8 mouse cellular contexts compared by ENCODE assay signal in the genomic region with DNA sequence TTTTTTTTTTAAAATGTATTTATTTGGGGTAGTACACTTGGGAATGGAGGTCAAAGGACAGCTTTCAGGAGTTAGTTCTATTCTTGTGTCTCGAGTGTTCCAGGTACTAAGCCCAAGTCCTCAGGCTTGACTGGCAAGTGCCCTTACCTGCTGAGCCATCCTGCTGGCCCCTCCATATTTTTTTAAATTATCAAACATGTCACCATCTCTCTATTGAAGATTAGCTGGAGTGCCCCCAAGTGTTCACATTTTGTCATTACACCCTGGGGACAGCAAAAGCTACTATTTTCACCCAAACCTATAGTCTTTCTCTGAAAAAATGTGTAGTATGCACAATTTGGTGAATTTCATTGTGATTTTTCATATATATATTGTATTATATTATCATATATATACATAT. TPM values are rescaled to one million over a fixed set of nuclear protein-coding genes. Genes with fewer than 3 reads are reported as not detected.
DNase-seq lines count a peak whose midpoint lies in the region; ATAC-seq and TF ChIP-seq lines count a peak whose summit lies in the region.
"Had no signal": no experiment of that assay in that cellular context is flagged by ENCODE, and none has a peak within 500 bp of the region (broad histone marks: within the 10 kb centered on the region; RNA-seq: fewer than 3 reads in every experiment).

No protein-coding gene starts in this region.

- H3K4me1 ChIP-seq in kidney, adult 2 months (ENCODE audit: control insufficient read depth, insufficient read depth, low read length) = peaks cover 27% of the 10 kb centered on the region
- 0 out of 2 replicates have a peak, but pooled peaks cover 4% of the 10 kb centered on the region for H3K4me1 ChIP-seq in kidney, embryonic 14.5 days (ENCODE audit: control insufficient read depth, insufficient read depth, low read length)

- TF ChIP-seq POLR2A in kidney, adult 2 months (IDR thresholded peaks at IDR 0.05; ENCODE audit: low read depth, low read length) = no peak

- H3K9me3 ChIP-seq in kidney, embryonic 14.5 days (ENCODE audit: control insufficient read depth, low read length) = no peaks in the 10 kb centered on the region
- H3K9me3 ChIP-seq: heart, embryonic 12.5 days had no signal

- no peak for TF ChIP-seq CTCF in kidney, adult 2 months (conservative IDR thresholded peaks at IDR 0.05; ENCODE audit: insufficient read depth, insufficient read length, low read depth, low read length)

- WGBS in kidney, adult 2 months = 61% methylated on average over 1 of the region's 1 CpGs
- 75% methylated on average over 1 of the region's 1 CpGs for WGBS in kidney, embryonic 14.5 days

- H3K4me2 ChIP-seq in kidney, embryonic 14.5 days (replicated peaks; ENCODE audit: low read depth, low read length) = no peak overlapping the region
- H3K4me2 ChIP-seq: heart, embryonic 12.5 days had no signal

- H3K27ac ChIP-seq in kidney, adult 2 months (ENCODE audit: insufficient read depth, low read depth, low read length) = no peak overlapping the region
- no peak overlapping the region for H3K27ac ChIP-seq in kidney, embryonic 14.5 days (ENCODE audit: low read depth, low read length)

- H3K4me3 ChIP-seq in kidney, adult 2 months (ENCODE audit: insufficient read depth, low read depth, low read length) = no peak overlapping the region
- H3K4me3 ChIP-seq in kidney, embryonic 14.5 days (ENCODE audit: low read length) = no peak overlapping the region
- H3K4me3 ChIP-seq: heart, embryonic 12.5 days had no signal

- DNase-seq in kidney, adult 2 months = peak; percentile 47
- peak; percentile 71 for DNase-seq in 3T3-L1 (ENCODE audit: low read depth, low spot score)
- DNase-seq in 416B (ENCODE audit: low read depth) = peak; percentile 57
- DNase-seq in kidney, postnatal 36 days = peak; percentile 45 to 76
- DNase-seq in spleen, postnatal 14 days (ENCODE audit: low spot score in 2 of 2) = no peak
- DNase-seq in frontal cortex, postnatal 25 days (ENCODE audit: low spot score in 2 of 2) = no peak

- H3K9ac ChIP-seq in kidney, embryonic 14.5 days (ENCODE audit: low read depth, low read length) = no peak overlapping the region
- H3K9ac ChIP-seq: heart, embryonic 12.5 days had no signal

- ATAC-seq in kidney, embryonic 14.5 days (ENCODE audit: low FRiP score, low TSS enrichment) = no peak

- H3K36me3 ChIP-seq in kidney, adult 2 months (ENCODE audit: control insufficient read depth, insufficient read depth, low read length) = no peaks in the 10 kb centered on the region
- no peaks in the 10 kb centered on the region for H3K36me3 ChIP-seq in kidney, embryonic 14.5 days (ENCODE audit: control insufficient read depth, insufficient read depth, low read length)
- H3K36me3 ChIP-seq: heart, embryonic 12.5 days had no signal

- H3K27me3 ChIP-seq in kidney, adult 2 months (replicated peaks; ENCODE audit: control insufficient read depth, insufficient read depth, low read length) = no peaks in the 10 kb centered on the region
- no peaks in the 10 kb centered on the region for H3K27me3 ChIP-seq in kidney, embryonic 14.5 days (ENCODE audit: control insufficient read depth, insufficient read depth, low read length)
- H3K27me3 ChIP-seq: heart, embryonic 12.5 days had no signal

RNA-seq across cellular contexts. Expression of gene Ttpal, which starts 10.0 kb away (rescaled TPM):
- 11.3 and 12.0 TPM in 2 replicates for polyA plus RNA-seq in kidney, adult 2 months (2012; rRNA removed)
- 16.0 and 40.3 TPM in 2 replicates for polyA plus RNA-seq in kidney, embryonic 14.5 days (2014; fragmentation: Nextera tagmentation; extraction: Ambion mirVana)

RNA-seq across cellular contexts. Expression of gene Serinc3, which starts 52.8 kb away (rescaled TPM):
- polyA plus RNA-seq in kidney, adult 2 months (2012; rRNA removed) = 340 and 357 TPM in 2 replicates
- polyA plus RNA-seq in kidney, embryonic 14.5 days (2014; fragmentation: Nextera tagmentation; extraction: Ambion mirVana) = 35.4 and 43.0 TPM in 2 replicates

Comparison
In these comparisons a context has a peak if more than half of its experiments do, and no peak if none do; other contexts are left out.
1. DNase-seq: peak in kidney, adult 2 months (single experiment), 3T3-L1 (single experiment), 416B (single experiment) and kidney, postnatal 36 days (2 of 2); none in spleen, postnatal 14 days (0 of 2) and frontal cortex, postnatal 25 days (0 of 2).